Mouse (Mus musculus) small intestine, adult 2 months (tissue): ENCODE results near the gene Lrwd1.

ENCODE experiments used
- CTCF ChIP-seq: fragments of 200-500 bp; IDR thresholded peaks from 2 replicates; pipeline ENCODE4 v1.5.1; 2012; ENCODE audit warnings: low read depth, mild to moderate bottlenecking, control low read depth, inconsistent platforms, low read length, moderate library complexity, mixed read lengths; ENCODE audit not compliant: insufficient replicate concordance, insufficient read length; ENCODE audit errors: extremely low read depth
- POLR2A ChIP-seq: fragments of 200-500 bp; IDR thresholded peaks from 2 replicates; pipeline ENCODE4 v1.6.1; 2012; ENCODE audit warnings: low read depth, mild to moderate bottlenecking, control low read depth, inconsistent platforms, low read length, moderate library complexity

DNA sequence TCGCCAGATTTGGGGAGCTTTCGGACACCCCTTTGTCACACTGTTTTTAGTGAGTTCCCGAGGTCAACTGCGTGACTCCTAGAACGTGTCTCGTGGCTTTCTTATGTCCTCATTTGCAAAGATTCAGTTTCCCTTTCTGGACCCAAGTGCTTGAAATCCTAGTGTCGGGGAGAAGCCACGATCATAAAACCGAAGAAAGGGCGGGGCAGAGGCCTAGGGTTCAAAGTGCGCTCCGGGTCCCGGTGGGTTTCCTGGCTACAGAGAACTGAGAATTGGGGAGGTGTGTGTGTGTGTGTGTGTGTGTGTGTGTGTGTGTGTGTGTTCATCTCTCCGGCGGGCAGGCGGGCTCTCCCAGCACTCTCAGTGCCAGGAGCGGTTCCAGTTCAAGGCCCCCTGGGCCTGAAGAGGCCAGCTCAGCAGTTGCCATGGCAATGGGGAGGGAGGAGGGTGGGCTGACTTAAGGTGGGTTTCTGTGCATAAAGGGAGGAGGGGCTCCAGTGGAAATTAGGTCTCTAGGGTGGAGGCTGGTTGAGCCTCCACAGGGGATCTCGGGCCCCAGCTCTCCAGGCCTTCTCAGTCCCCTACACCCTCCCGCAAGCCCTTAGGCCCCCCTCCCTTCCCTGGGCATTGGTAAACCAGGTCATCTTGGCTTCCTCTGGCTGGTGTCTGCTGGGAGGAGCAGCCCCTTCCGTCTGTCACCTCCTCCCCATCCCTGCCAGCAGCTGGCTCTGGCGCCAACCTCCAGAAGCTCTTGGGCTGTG is 50.8 kb downstream of the Lrwd1 start:
- TF ChIP-seq POLR2A (no peak), CTCF (no peak)
